Mouse (Mus musculus) v-Abl transformed pro-B cells (cell line): Measurements from ENCODE around the gene Zcchc7.

Source experiments
- in situ Hi-C, 2 experiments: fragments of 400-800 bp; cut with MboI; formaldehyde crosslinking; loops; one replicate each; pipeline ENCODE4 v1.15.1; 2025; ENCODE audit not compliant: unreplicated experiment in 2 of 2

Gene Zcchc7

DNA sequence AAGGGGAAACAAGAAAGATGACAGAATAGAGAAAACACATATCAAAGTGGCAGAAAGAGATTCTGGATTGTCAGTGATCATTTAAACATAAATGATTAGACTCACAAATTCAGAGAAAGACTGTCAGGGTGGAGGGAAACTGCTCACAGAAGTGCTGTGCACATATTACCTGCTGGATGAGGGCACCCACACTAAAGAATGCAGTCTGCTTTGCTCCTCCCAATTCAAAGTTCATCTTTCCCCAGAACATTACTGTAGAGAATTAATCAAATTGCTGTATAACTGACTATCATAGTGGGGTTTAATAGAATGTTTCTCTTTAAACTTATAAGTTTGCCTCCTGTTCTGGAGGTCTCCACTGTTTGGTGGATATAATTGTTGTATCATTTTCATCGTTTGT is 15.2 kb upstream of the Zcchc7 start:
- in situ Hi-C loops = loop anchor here in 1 of 2 experiments (25.0 kb wide), 1 partner anchor 1278 kb away; the partner anchor contains the start of gene Cd72

DNA sequence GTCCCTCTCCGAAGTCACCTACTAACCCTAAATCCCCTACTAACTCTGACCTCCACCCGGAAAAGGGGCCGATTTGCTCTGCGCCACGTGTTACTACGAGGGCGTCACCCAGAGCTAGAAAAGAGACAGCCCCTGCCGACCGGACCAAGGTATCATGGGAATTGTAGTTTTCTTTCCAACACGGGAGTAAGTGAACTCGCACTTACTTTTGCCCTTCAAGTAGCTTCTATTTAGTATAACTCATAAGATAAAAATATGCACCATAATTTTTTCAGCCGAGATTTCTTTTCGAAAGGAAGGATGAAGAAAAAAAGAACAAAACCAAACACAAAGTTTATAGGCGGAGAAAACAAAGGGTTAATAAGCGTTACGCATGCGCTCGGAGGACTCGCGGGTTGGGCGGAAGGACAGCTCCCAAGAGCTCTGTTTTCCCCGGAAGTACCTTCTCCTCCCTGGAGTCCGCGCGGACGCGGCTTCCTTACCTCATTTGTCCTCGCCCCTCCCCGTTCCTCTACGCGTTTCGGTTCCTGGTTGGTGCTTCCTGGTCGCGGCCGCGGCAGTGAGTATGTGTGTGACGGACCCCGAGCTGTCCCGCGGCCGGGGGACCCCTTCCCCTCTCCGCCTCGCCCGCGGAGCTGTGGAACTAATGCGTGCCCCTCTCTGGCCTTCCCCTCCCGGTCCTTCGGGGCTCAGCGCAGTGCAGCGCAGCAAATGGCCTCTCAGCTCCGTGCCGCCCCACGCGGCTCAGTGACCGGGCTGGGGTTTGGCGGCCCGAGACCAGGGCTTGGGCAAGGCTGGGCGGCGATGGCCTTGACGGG is 666 bp downstream of the Zcchc7 start:
- in situ Hi-C loops = loop anchor here in 1 of 2 experiments (5.0 kb wide), 1 partner anchor 84 kb away; no protein-coding TSS in a partner anchor

DNA sequence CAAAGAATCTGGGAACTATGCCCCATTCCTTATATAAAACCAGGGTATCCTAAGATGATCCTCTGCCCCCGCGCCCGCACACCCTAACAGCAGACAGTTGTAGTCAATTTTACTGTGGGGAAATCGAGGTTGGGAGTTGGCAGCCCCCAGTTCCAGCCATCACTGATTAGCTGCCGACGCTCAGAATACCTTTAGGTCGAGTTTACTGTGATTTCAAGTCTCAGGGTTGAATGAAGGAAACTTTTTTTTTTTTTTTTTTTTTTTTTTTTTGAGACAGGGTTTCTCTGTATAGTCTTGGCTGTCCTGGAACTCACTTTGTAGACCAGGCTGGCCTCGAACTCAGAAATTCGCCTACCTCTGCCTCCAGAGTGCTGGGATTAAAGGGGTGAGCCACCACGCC is 1.5 kb downstream of the Zcchc7 start:
- in situ Hi-C loops = loop anchor here in 1 of 2 experiments (5.0 kb wide), 1 partner anchor 85 kb away; no protein-coding TSS in a partner anchor

DNA sequence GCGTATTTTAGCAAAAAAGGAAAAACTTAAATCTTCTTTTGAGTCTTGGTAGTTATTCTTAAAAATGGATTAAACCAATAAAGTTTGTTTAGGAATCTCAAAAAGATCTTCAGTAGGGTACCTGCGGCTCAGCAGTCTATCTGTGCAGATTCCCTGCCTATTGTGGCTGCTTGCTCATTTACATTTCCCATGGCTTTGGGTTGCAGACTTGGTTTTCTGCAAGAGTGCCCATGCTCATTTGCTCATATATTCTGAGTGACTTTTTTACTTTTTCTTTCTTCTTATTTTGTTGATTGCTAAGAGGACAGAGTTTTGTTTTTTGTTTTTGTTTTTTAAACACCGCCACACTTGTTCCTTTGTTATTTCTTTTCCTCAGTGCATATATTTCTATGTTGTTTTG is 19.2 kb downstream of the Zcchc7 start:
- in situ Hi-C loops = no loop called here

DNA sequence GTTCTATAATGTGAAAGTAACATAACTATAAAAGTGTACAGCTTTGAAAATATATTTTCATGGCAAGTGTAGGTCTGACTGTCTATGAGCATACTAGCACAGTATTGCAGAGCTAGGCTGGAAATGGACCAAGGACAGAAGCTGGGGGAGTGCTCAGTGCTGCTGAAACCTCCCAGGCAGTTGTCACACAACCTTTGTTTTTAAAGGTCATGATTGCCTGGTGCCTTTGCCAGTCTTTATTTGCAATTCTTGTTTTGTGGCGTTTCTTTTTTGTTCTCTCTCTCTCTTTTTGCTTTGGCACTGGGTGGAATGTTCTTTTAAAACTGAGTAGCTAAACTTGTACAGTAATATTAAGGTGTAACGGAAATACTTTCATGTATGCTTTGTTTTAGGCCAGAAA is 21.0 kb downstream of the Zcchc7 start:
- in situ Hi-C loops = no loop called here

DNA sequence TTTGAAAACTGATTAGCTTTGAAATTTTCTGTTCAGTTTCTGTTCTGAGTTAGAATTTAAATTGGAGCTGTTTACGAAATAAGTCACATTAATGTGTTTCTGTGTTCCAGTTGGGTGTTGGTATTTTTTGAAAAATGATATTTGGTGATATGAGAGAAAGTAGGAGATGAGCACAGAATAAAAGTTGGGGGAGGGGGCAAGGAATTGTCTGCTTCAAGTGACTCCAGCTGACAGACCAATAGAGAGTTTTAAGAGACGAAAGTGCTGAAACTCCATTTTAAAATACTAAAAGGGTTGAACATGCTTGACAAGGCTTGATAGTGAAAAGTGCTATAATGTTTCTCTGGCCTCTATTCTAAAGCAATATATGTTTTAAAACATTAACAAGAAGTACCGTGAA is 21.4 kb downstream of the Zcchc7 start:
- in situ Hi-C loops = no loop called here

DNA sequence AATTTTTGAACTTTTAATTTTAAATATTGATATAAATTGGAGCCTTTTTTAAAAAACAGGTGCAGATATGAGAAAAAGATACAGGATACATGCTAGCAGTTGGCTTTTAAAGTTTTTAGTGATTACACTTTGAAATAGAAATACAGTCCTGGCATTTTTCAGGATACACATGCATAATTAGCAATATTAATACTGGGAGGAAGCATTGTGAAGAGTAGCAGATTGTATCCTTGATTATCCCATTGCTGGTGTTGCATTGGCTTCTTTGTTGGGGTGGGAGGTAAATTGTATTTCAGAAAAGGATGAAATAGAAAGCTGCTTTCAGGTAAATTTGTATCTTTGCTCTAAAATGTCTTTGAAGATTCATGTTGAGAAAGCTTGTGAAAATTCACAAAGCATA is 22.0 kb downstream of the Zcchc7 start:
- in situ Hi-C loops = no loop called here

DNA sequence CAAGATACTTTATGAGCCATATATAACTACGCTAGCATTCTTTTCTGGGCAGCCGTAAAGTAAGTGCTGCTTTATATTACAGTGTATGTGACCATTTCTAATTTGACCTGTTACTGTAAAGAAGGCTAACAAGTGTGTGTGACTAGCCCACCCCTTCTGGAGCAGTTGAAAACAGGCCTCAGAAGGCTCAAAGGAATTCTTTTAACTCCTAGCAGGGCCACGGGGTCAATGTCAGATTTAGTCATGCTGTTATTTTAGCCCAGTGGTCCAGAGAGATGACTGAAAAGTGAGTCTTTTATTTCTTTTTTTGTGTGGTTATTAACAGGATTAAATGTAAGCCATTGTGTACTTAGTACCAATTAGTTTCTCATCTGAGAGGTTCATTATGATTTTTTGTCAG is 22.6 kb downstream of the Zcchc7 start:
- in situ Hi-C loops = no loop called here

DNA sequence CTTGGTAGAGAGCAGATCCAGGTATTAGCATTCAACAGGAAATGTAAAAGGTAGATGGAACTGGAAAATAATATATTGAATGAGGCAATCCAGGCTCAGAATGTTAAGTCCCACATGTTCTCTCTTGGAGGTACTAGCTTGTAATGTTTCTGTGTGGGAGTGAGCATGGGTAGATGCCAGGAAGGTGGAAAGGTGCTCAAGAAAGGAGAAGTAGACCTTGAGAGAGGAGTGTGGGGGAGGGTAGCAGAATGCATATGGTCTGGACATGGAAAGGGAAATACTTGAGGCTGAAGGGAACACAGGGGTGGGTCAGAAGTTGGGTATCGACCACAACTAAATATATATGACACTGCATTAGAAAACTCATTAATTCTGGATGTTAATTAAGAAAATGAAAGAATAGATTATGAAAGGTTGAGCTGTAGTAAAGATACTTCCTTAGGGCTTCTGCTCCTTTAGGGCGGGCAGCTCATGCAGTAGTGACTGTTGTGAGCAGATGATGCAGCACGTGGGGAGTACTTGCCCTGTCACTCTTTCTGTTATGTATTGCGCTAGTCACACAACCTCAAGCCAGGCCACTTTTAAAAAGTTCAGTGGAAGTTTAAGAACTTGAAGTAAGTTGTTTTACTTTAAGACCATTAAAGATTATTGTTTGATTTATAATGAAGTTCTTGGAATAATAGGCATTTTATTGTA is 24.9 kb downstream of the Zcchc7 start:
- in situ Hi-C loops = no loop called here

DNA sequence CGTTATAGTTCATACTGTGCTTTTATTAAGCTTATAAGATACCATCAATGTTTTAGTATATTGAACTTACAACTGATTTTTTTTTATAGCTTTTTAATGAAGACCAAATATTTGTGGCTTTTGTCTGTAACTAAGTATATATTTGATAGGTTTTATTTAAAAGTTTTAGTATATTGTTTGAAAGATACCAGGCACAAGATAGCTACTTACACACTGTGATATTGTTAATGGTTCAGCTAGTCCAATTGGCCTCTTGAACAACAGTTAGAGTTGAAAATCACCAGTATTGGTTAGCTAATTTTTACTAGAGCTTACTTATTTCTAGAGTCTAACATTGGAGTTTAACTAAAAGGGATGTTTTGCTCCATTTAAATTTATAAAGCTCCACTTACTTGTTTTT is 25.8 kb downstream of the Zcchc7 start:
- in situ Hi-C loops = no loop called here

DNA sequence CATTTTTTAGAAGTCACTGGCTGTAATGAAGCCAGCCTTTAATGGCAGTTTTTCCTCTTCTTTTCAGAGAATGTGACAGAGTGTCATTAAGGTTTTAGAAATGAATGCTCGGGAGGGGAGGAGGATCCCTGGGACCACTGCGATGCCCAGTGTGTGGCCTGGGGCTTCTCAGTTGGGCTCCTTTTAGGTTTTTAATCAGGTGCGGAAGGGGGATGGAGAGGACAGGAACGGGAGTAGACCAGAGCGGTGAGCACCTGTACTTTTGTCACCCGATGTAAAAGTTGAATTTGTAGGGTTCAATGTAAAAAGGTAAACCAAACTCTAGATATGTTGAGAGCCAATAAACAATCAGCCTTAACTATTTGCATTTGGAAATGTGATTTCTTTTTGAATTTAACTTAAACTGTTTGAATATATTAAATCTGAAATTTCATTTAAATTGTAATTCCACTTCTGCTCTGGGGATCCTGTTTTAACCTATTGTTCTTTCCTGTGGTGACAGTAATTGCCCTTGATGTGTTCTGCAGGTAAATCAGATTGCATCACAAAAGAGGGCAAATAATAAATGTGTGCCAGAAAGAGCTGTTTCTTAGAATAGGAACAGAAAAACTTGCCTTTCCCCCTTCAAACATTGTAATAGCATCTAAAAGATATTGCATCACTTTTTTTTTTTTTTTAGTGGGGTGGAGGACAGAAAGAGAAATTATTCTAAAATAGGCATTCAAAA is 28.1 kb downstream of the Zcchc7 start:
- in situ Hi-C loops = no loop called here

DNA sequence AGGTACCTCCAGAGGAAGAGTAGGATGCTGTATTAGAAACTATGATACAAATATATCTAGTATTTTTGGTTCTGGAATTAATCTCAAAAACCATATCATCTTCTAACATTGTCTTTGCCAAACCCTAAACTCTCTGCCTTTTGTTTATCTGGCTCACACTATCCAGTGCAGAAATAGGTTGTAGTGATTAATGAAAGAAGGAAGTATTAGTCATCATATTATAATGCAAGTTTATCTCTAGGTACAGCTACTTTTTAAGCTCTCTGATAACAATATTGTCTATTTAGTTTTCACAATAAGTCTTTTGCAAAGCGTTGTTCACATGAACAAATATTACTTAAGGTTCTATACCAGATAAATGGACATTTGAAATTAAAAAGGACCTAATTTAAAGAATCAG is 57.2 kb downstream of the Zcchc7 start:
- in situ Hi-C loops = loop anchor here in 1 of 2 experiments (10.0 kb wide), 1 partner anchor 48 kb away; no protein-coding TSS in a partner anchor

DNA sequence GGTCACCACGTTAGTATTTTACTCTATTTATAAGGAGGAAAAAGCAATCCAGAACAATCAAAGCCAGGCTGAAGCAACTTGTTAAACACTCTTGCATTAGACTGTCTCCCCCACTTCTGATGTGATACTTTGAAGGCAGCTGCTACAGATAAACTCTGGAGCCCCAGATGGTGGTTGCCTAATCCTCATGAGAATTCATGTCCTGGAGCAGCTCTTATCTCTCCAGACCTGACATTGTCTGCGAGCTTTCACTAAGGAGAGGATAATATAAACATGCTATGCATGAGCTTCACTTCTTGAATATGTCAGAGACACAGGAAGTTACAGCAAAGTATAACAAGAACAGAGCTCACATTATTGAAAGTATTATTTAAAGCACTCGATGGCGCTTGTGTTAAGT is 58.1 kb downstream of the Zcchc7 start:
- in situ Hi-C loops = loop anchor here in 1 of 2 experiments (10.0 kb wide), 1 partner anchor 49 kb away; no protein-coding TSS in a partner anchor

DNA sequence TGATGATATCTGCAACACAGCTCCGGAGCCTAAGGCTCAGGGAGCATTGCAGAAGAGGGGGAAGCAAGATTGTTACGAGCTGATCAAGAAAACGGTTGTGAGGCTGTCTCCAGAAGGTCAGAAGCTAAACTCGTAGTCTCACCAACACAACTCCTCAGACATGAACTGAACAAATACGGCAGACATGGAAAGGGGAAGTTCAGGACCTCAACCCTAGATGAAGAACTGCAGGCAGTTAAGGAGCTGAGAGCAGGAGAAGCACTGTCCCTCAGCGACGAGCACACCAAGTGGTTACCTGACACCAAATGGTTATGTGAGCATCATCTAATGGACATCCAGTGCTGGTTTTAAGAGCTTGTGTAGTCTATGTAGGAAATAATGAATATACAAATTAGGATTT is 60.9 kb downstream of the Zcchc7 start:
- in situ Hi-C loops = loop anchor here in 1 of 2 experiments (5.0 to 10.0 kb wide), 2 partner anchors 52 to 86 kb away; no protein-coding TSS in a partner anchor

DNA sequence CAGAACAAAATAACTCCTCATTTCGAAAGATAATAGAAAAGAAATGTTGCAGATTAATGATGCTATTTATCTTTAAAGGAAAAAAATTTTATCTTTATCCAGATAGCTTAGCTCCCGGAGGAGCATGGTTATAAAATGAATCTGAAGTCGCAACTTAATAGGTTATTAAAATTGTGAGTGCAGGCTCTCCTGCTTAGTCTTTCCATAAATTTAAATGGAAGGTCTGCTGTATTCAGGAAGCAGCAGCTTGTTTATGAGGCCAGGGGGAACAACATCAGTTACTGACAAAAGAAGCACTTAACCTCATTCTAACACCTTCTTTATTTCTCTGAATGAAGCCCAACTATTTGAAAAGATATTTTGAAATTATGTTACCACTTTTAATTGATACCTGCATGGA is 74.9 kb downstream of the Zcchc7 start:
- in situ Hi-C loops = no loop called here

DNA sequence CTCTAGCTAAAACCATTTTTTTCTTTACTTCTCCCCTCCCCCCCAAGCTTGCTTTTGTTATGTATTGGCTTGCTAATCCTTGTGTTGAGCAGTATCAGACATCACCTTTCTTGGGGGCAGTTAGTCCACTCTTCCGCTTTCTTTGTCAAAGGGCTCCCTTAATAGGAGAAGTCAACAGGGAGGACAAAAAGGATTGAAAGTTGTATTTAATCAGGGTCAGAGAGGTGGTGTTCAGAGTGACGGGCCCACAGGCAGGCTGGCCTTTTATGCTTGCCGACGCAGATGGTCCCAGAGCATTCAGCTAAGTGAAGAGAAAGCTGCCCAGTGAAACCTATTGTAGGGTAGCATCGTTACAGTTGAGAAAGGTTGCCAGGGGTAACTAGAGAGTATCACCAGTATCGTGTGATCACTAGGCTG is 96.2 kb downstream of the Zcchc7 start:
- in situ Hi-C loops = no loop called here

DNA sequence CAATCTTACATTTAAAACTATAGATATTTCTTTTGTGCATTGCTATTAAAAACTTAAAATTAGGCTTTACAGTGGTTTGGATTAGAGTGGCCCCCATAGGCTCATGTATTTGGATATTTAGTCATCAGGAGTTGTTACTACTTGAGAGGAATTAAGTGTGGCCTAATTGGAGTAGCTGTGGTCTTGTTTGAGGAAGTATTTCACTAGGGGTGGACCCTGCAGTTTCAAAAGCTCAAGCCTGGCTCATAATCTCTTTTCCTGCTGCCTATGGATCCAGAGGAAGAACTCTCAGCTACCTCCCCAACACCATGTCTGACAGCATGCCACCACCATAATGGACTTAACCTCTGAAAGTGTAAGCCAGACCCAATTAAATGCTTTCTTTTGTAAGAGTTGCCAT is 115.9 kb downstream of the Zcchc7 start:
- in situ Hi-C loops = no loop called here

DNA sequence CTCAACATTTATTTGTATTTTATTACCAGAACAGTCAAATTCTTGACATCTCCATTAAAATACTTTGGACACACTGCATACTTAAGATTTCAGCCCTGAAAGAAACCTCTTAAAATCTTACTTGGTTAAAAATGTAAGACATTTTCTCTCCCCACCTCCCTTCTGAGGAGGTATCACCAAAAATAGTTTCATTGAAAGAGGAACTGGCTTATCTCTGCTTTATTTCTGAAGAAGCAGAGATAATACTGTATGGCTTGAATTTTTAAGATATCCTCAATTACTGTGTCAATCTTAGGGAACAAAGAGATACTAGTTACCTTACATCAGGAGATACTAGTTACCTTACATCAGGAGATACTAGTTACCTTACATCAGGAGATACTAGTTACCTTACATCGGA is 116.4 kb downstream of the Zcchc7 start:
- in situ Hi-C loops = no loop called here

DNA sequence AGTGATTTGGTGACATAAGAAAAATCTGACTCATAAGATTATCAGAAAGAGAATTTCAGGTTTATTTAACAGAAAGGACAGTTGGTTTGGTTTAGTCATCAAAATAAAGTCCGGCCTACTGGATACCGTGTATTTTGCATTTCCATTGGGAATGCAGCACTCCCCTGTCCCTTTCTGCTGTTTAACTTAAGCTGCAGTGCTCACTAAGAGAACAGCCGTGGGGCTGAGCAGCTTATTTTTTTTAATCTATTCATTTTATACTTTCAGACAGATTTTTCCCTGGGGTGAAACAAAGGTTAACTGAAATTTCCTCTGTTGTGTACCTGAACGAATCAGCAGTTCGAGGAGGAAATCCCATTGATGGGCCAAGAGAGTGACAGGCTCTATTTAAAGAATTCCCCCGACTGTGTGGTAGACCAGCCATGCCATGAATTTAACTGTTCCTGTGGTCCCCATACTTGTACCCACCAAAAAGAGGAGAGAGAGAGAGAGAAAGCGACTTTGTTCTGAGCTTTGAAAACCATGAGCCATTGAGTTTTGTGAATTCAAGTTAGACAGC is 124.5 kb downstream of the Zcchc7 start:
- in situ Hi-C loops = loop anchor here in 1 of 2 experiments (25.0 kb wide), 1 partner anchor 1418 kb away; the partner anchor contains the start of gene Cd72

DNA sequence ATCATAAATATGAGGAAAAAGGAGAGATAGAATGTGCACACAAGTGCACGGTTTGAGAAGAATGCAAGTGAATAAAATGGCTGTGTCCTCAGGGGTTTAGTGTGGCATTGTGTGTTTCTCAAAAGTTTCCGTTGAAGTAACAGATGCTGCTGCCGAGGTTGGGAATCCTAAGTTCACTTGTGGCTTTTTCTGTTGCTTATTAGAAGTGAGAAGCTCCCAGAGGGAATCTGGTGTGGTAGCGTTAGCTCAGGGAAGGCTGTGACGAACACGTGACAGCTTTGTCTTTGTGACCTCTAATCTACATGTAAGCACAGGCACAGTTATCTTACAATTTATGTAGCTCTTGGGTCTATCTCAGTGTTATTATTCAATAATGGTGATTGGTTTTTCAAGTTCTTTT is 130.5 kb downstream of the Zcchc7 start:
- in situ Hi-C loops = loop anchor here (5.0 to 25.0 kb wide), 3 partner anchors 39 to 1424 kb away; partner anchors contain the start of gene Cd72 (in 1 of the 2)
